Mouse (Mus musculus): ENCODE measurements around the gene Serpinb11. TPM values are rescaled to one million over a fixed set of nuclear protein-coding genes. Genes with fewer than 3 reads are reported as not detected.
A peak's percentile ranks its signal among the peaks of the same experiment; 100 is the strongest.

Gene Serpinb11
- polyA plus RNA-seq (2015; fragmentation: Nextera tagmentation; extraction: Ambion mirVana): not detected in 2 replicates

DNA sequence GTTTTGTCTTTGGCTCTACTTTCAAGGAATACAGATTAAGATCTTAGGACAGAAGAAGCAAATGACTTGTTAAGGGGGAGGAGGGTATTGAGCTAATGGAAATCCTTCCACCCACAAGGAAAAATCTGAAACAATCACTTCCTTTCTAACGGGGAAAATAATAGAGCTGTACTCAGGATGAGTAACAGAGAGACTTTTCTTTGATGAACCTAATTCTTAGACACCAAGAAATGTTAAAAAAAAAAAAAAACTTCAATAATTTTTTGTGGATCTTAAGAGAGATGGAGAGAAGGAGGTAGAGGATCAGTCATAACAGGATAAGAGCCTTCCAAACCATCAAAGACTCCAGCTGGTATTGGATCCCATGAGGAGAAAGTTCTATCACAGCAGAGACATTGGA lies at the start of gene Serpinb11:
Gene Serpinb11 (plus strand): TSS at position 301 of the 400 bp plus-strand sequence.
- H3K4me1 ChIP-seq (replicated peaks; ENCODE audit: insufficient read depth, low read length): no peaks in the 10 kb centered on the region
- no peak for TF ChIP-seq CTCF (IDR thresholded peaks at IDR 0.05; ENCODE audit: low read depth)
- 49% methylated on average over 1 of the region's 1 CpGs for WGBS

DNA sequence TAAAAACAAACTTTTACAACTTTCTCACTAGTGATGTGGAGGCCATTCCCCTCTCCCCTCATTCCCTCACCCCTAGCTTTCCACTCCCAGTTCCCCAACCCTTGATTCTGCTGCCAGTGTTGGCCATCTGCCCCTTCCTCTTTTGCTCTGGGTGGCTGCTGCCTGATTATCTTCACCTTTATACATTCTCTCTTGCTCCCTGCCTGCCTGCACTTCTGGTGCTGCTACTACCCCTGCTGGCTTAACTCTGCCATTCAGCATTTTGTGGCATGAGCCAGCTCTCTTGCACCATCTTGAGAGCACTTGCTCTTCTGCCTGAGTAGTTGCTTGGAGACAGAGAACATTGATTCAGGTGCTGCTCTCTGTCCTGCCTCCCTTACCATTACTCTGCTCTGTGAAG lies 15.0 kb upstream of the Serpinb11 start:
- no peak overlapping the region for H3K27ac ChIP-seq
- H3K36me3 ChIP-seq (ENCODE audit: insufficient read depth, low read length): no peaks in the 10 kb centered on the region
- H3K4me3 ChIP-seq (replicated peaks; ENCODE audit: low read depth, low read length): no peak overlapping the region
- TF ChIP-seq CTCF (IDR thresholded peaks at IDR 0.05; ENCODE audit: low read depth): peak; percentile 18; the same call in 1 of the 2 replicates
- DNase-seq (ENCODE audit: low spot score) (no peak), ATAC-seq (replicated peaks; ENCODE audit: low FRiP score, low read depth) (no peak)
- no peak overlapping the region for H3K9ac ChIP-seq (ENCODE audit: low read depth, low read length)
- no peak overlapping the region for H3K4me2 ChIP-seq (ENCODE audit: low read length)
- no peaks in the 10 kb centered on the region for H3K4me1 ChIP-seq (replicated peaks; ENCODE audit: insufficient read depth, low read length)
- H3K9me3 ChIP-seq (replicated peaks; ENCODE audit: low read length): no peaks in the 10 kb centered on the region
- H3K27me3 ChIP-seq (ENCODE audit: insufficient read depth, low read length): no peaks in the 10 kb centered on the region

More for the DNA sequence above, at the start of gene Serpinb11:
- no peak for DNase-seq (ENCODE audit: low spot score)
- no peak within 1 kb of the TSS for H3K4me2 ChIP-seq (ENCODE audit: low read length)
- no peaks in the 10 kb centered on the region for H3K9me3 ChIP-seq (replicated peaks; ENCODE audit: low read length)
- no peaks in the 10 kb centered on the region for H3K36me3 ChIP-seq (ENCODE audit: insufficient read depth, low read length)
- no peak within 1 kb of the TSS for H3K27ac ChIP-seq
- no peak within 1 kb of the TSS for H3K4me3 ChIP-seq (replicated peaks; ENCODE audit: low read depth, low read length)
- ATAC-seq (replicated peaks; ENCODE audit: low FRiP score, low read depth): no peak
- H3K9ac ChIP-seq (ENCODE audit: low read depth, low read length): no peak within 1 kb of the TSS
- H3K27me3 ChIP-seq (ENCODE audit: insufficient read depth, low read length): no peaks in the 10 kb centered on the region

DNA sequence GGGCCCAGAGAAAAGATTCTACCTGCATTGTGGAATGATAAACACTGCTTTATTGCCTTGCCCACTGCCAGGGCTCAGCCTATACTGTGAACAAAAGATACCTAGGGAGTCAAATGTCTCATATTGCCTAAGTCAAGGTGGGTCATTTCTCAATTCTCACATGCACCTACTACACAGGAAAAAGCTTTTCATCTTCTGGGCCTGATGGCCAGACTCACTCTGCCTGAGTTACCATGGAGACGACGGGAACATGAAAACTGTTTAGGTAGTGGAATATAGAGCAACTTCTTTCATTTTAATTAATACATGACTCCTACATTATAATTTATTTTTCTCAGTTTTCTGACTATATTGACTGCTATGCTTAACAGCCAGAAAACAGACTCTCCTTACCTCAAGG lies 14.2 kb upstream of the Serpinb11 start:
- Histone ChIP-seq H3K4me2 (ENCODE audit: low read length) (no peak overlapping the region), H3K27ac (no peak overlapping the region), H3K9me3 (replicated peaks; ENCODE audit: low read length) (no peaks in the 10 kb centered on the region), H3K36me3 (ENCODE audit: insufficient read depth, low read length) (no peaks in the 10 kb centered on the region), H3K4me1 (replicated peaks; ENCODE audit: insufficient read depth, low read length) (no peaks in the 10 kb centered on the region), H3K9ac (ENCODE audit: low read depth, low read length) (no peak overlapping the region), H3K27me3 (ENCODE audit: insufficient read depth, low read length) (no peaks in the 10 kb centered on the region), H3K4me3 (replicated peaks; ENCODE audit: low read depth, low read length) (no peak overlapping the region)
- 82% methylated on average over 2 of the region's 2 CpGs for WGBS
- DNase-seq (ENCODE audit: low spot score) (no peak), ATAC-seq (replicated peaks; ENCODE audit: low FRiP score, low read depth) (no peak)
- TF ChIP-seq CTCF (IDR thresholded peaks at IDR 0.05; ENCODE audit: low read depth): no peak

DNA sequence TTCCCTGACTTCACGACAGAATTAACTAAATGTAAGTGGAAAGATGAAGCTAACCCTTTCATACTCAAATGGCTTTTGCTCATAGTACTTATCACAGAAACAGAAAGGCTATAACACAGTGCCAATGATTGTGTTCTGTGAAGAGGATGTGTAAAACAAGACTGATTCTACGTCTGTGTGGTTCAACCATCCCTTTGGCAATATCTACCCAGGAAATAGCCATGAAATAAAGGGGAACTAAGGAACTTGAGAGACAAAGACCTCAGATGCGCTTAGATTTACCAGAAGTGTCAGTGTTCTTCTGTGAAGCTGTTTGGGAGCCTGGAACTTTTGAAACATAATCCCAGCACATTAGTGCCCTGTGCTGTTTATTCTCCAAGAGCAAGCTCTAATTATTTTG lies 10.6 kb upstream of the Serpinb11 start:
- WGBS: 42% methylated on average over 3 of the region's 3 CpGs
- H3K9ac ChIP-seq (ENCODE audit: low read depth, low read length): no peak overlapping the region
- H3K36me3 ChIP-seq (ENCODE audit: insufficient read depth, low read length): no peaks in the 10 kb centered on the region
- H3K27me3 ChIP-seq (ENCODE audit: insufficient read depth, low read length): no peaks in the 10 kb centered on the region
- no peak for DNase-seq (ENCODE audit: low spot score)
- H3K9me3 ChIP-seq (replicated peaks; ENCODE audit: low read length): no peaks in the 10 kb centered on the region
- H3K4me2 ChIP-seq (ENCODE audit: low read length): no peak overlapping the region
- no peaks in the 10 kb centered on the region for H3K4me1 ChIP-seq (replicated peaks; ENCODE audit: insufficient read depth, low read length)
- TF ChIP-seq CTCF (IDR thresholded peaks at IDR 0.05; ENCODE audit: low read depth): no peak
- ATAC-seq (replicated peaks; ENCODE audit: low FRiP score, low read depth): no peak
- H3K4me3 ChIP-seq (replicated peaks; ENCODE audit: low read depth, low read length): no peak overlapping the region
- H3K27ac ChIP-seq: no peak overlapping the region

DNA sequence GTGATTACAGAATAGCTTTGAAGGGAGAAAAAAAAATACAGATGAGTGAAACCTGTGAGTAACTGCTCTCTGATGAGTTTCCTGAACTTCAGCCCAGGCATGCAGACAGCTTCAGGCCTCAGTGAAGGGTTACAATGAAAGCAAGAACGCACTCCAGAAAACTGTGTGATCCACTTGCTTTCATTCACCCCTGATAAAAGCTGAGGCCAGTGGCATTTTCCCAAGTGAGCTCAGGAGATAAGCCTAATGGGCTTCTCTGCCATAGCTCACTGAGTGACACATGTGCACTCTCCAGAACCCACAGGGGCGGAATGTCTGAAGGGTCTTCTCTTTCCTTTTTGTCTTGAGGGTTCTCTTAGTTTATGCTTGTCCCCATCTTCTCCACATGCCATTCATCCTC lies 9.9 kb upstream of the Serpinb11 start:
- Histone ChIP-seq H3K4me1 (replicated peaks; ENCODE audit: insufficient read depth, low read length) (no peaks in the 10 kb centered on the region), H3K4me2 (ENCODE audit: low read length) (no peak overlapping the region), H3K27ac (no peak overlapping the region), H3K4me3 (replicated peaks; ENCODE audit: low read depth, low read length) (no peak overlapping the region), H3K9ac (ENCODE audit: low read depth, low read length) (no peak overlapping the region), H3K36me3 (ENCODE audit: insufficient read depth, low read length) (no peaks in the 10 kb centered on the region), H3K27me3 (ENCODE audit: insufficient read depth, low read length) (no peaks in the 10 kb centered on the region), H3K9me3 (replicated peaks; ENCODE audit: low read length) (no peaks in the 10 kb centered on the region)
- no peak for ATAC-seq (replicated peaks; ENCODE audit: low FRiP score, low read depth)
- WGBS: 66% methylated on average over 2 of the region's 2 CpGs
- TF ChIP-seq CTCF (IDR thresholded peaks at IDR 0.05; ENCODE audit: low read depth): no peak
- DNase-seq (ENCODE audit: low spot score): no peak

DNA sequence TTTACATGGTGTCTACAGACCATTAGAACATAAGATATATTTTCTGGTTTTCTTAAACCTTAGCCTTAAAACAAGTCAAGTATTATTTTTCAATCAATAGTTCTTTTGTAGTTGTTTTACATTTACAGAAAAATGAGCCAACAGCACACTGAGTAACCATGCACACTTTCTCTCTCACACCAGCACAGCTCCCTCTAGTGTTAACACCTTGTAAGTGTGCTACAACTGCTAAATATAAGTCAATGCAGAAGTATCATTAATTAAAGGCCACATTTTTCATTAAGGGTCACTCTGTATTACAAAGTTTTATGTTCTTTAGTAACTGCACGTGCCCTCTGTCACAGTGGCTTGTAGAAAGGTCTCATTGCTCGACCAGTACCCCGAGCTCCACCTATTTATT lies 8.0 kb upstream of the Serpinb11 start:
- Histone ChIP-seq H3K9ac (ENCODE audit: low read depth, low read length) (no peak overlapping the region), H3K4me2 (ENCODE audit: low read length) (no peak overlapping the region), H3K4me3 (replicated peaks; ENCODE audit: low read depth, low read length) (no peak overlapping the region), H3K27me3 (ENCODE audit: insufficient read depth, low read length) (no peaks in the 10 kb centered on the region), H3K27ac (no peak overlapping the region), H3K36me3 (ENCODE audit: insufficient read depth, low read length) (no peaks in the 10 kb centered on the region), H3K4me1 (replicated peaks; ENCODE audit: insufficient read depth, low read length) (no peaks in the 10 kb centered on the region), H3K9me3 (replicated peaks; ENCODE audit: low read length) (no peaks in the 10 kb centered on the region)
- no peak for DNase-seq (ENCODE audit: low spot score)
- peak; percentile 46 for TF ChIP-seq CTCF (IDR thresholded peaks at IDR 0.05; ENCODE audit: low read depth)
- no peak for ATAC-seq (replicated peaks; ENCODE audit: low FRiP score, low read depth)
- WGBS: 33% methylated on average over 3 of the region's 3 CpGs

DNA sequence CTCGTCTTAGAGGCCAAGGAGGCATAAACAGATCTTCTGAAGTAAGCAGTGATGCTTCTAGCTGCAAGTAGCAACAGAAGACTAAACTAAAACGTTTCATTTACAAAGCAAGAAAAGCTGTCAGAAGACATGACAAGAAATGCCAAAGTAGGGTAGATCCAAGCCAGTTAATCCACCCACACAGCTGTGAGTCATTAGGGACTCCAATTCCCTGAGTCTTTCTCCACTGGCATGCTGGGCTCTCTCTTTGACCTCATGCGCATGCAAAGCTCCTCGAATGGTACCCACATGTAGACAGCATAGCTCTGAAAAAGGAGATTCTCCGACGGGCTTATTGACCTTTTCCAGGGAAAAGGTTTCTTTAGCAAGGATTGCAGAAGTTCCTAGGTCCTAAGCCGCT lies 5.0 kb downstream of the Serpinb11 start:
- H3K4me2 ChIP-seq (ENCODE audit: low read length): no peak overlapping the region
- H3K4me1 ChIP-seq (replicated peaks; ENCODE audit: insufficient read depth, low read length): no peaks in the 10 kb centered on the region
- no peak overlapping the region for H3K27ac ChIP-seq
- H3K9me3 ChIP-seq (replicated peaks; ENCODE audit: low read length): no peaks in the 10 kb centered on the region
- H3K9ac ChIP-seq (ENCODE audit: low read depth, low read length): no peak overlapping the region
- DNase-seq (ENCODE audit: low spot score): no peak
- H3K36me3 ChIP-seq (ENCODE audit: insufficient read depth, low read length): no peaks in the 10 kb centered on the region
- no peak for TF ChIP-seq CTCF (IDR thresholded peaks at IDR 0.05; ENCODE audit: low read depth)
- no peaks in the 10 kb centered on the region for H3K27me3 ChIP-seq (ENCODE audit: insufficient read depth, low read length)
- WGBS: 74% methylated on average over 7 of the region's 7 CpGs
- H3K4me3 ChIP-seq (replicated peaks; ENCODE audit: low read depth, low read length): no peak overlapping the region
- no peak for ATAC-seq (replicated peaks; ENCODE audit: low FRiP score, low read depth)

All from kidney, postnatal 0 days (tissue).